Mouse (Mus musculus): ENCODE measurements at regions not wholly inside any gene's neighbourhood (a gene's known extent, or its start where the extent isn't known, plus 50 kb on each side); places are given as distances from the start of the nearest gene placed in this dataset.
A peak's percentile ranks its signal among the peaks of the same experiment; 100 is the strongest.

GRCm38 (mm10) chr10:42108294-42109014 lies 90.2 kb upstream of the Armc2 start:
- Histone ChIP-seq H3K4me3 (no peak overlapping the region), H3K27ac (no peak overlapping the region)
- DNase-seq (ENCODE audit: low spot score in 2 of 2): no peak
- TF ChIP-seq CTCF (conservative IDR thresholded peaks at IDR 0.05): no peak

DNA sequence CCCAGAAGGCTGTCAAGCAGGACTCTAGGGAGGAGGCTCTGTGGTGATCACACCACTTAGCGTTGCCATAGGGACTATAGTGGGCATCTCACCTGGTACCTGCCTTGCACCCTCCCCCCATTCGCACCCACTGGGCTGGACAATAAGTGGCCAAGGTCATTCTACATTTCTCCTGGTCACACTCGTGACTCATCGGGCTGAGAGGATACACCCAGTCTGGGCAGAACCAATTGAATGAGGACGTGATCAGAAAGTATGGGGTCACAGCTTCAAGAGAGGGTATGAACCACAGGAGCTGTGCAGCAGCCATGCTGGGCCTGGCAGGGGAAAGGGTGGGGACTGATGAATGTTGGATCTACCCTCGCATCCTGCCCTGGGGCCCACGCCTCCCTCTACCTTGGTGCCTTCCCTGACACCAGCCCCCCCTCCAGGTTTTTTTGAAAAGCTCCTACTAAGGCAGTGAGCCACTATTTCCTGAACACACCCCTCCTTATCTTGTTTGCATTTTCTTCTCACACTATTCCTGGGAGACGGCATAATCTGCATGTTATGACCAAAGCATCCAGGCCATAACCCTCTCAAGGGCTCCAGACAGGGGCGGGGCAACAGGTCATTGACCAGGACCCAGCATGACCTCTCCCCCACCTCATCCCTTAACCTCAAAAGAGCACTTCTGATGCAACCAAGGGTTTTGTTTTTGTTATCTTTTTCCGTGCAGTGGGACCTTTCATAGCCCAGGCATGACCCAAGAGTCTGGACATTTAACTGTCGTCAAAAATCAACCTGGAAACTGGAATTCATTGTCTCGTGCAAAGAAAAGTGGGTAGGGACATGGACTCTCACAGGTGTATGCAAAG lies 89.4 kb upstream of the Armc2 start:
- Histone ChIP-seq H3K4me3 (no peak overlapping the region), H3K27ac (no peak overlapping the region)
- no peak for DNase-seq (ENCODE audit: low spot score in 2 of 2)
- no peak for TF ChIP-seq CTCF (conservative IDR thresholded peaks at IDR 0.05)

GRCm38 (mm10) chr10:42106611-42107010 lies 88.4 kb upstream of the Armc2 start:
- no peak overlapping the region for H3K4me3 ChIP-seq
- TF ChIP-seq CTCF (conservative IDR thresholded peaks at IDR 0.05): no peak
- DNase-seq (ENCODE audit: low spot score in 2 of 2): no peak
- no peak overlapping the region for H3K27ac ChIP-seq

DNA sequence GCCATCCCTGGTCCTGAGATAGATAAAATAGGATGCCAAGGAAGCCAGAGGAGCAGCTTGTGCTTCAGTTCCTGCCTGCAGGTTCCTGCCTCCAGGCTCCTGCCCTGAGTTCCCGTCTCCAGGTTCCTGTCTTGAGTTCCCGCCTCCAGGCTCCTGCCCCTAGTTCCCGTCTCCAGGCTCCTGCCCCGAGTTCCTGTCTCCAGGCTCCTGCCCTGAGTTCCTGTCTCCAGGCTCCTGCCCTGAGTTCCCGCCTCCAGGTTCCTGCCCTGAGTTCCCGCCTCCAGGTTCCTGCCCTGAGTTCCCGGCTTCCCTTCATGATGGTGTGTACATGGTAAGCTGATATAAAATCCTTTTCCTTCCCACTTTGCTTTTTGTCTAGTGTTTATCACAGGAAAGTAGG lies 86.8 kb upstream of the Armc2 start:
- no peak for DNase-seq (ENCODE audit: low spot score in 2 of 2)
- Histone ChIP-seq H3K27ac (no peak overlapping the region), H3K4me3 (no peak overlapping the region)
- no peak for TF ChIP-seq CTCF (conservative IDR thresholded peaks at IDR 0.05)

DNA sequence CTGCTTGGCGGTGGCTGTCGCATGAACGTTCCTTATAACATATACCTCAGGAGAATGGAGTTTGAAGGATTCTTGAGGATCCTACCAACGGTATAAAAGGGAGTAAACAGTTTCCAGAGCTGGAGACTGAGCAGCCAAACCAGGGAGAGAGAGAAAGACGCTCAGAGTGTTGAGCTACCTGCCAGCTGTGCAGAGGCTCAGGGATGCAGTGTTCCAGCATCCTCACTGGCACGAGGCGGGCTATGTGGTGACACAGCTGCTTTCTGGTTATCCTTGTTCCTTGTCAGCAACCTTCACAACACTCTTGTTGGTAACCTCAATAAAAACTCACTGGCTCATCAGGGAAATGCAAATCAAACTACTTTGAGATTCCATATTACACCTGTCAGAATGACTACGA lies 84.1 kb upstream of the Armc2 start:
- no peak for TF ChIP-seq CTCF (conservative IDR thresholded peaks at IDR 0.05)
- Histone ChIP-seq H3K27ac (no peak overlapping the region), H3K4me3 (no peak overlapping the region)
- no peak for DNase-seq (ENCODE audit: low spot score in 2 of 2)

DNA sequence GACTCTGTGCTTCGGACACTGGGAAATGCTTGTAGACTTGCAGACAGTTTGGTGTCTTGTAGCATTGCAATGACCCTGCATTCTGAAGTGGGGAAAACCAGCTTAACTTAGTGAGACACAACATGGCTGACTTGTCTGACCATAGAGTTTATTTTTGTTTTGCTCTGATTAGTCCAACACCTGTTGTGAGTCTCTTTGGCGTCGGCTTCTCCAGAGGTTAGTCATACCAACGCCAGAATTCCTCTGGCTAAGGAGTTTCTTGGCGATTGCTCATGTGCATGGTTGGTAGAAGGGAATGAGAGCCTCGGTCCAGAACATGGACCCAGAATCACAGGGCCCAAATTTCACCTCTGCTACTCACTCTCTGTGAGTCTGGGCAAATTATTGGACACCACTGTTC lies 82.9 kb upstream of the Armc2 start:
- TF ChIP-seq CTCF (conservative IDR thresholded peaks at IDR 0.05): no peak
- H3K27ac ChIP-seq: no peak overlapping the region
- DNase-seq (ENCODE audit: low spot score in 2 of 2): no peak
- H3K4me3 ChIP-seq: no peak overlapping the region

DNA sequence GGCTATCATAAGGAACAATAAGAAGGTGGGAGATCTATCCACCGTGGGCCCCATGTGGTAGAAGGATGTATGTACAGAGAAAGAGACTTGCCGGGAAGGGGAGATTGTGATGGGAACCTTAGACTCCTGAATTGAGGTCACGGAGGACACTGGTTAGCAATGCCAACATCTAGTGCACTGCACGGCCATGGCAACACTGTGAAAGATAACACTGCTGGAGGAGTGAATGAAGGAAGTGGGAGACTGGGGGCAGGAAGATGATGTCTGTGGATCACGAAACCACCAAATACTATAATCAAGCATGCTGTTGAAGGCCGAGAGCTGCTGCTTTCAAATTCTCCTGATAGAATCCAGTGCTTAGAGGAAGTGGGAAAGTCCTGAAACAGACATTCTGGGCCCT lies 78.7 kb upstream of the Armc2 start:
- Histone ChIP-seq H3K4me3 (no peak overlapping the region), H3K27ac (no peak overlapping the region)
- TF ChIP-seq CTCF (conservative IDR thresholded peaks at IDR 0.05): no peak
- no peak for DNase-seq (ENCODE audit: low spot score in 2 of 2)

- no peak for DNase-seq (ENCODE audit: low spot score in 2 of 2)
- Histone ChIP-seq H3K4me3 (no peak overlapping the region), H3K27ac (no peak overlapping the region)
- no peak for TF ChIP-seq CTCF (conservative IDR thresholded peaks at IDR 0.05)
Observed at GRCm38 (mm10) chr10:42095986-42096385, 77.7 kb upstream of the Armc2 start.

- no peak for DNase-seq (ENCODE audit: low spot score in 2 of 2)
- TF ChIP-seq CTCF (conservative IDR thresholded peaks at IDR 0.05): no peak
- no peak overlapping the region for H3K4me3 ChIP-seq
Observed at GRCm38 (mm10) chr10:42094274-42095000, 76.2 kb upstream of the Armc2 start.

DNA sequence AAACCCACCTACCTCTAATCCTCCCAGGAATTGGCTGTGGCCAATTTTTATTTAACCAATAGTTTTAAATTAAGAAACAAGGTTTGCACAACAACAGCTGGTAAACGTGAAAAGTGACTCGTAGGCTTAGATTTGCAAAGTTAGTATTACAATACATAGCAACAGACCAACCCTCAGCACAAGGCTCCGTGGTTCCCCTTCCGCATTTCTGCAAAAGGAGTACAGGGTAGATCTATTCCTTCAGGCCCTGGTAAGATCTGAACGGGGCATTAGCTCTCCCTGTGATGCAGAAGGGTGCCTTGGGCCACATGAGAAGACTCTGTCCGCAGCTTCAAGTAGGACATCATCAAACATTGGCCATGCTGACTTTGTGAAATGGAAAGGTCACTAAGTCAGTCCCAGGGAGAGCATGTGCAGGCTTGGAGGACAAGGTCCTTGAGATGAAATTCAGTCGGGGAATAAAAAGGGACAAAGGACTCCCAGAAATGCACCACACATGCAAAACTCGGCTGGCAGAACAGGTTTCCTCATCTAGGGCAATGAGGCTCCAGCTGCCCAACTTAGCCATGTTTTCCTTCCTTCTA lies 75.0 kb upstream of the Armc2 start:
- no peak overlapping the region for H3K4me3 ChIP-seq
- no peak overlapping the region for H3K27ac ChIP-seq
- no peak for DNase-seq (ENCODE audit: low spot score in 2 of 2)
- no peak for TF ChIP-seq CTCF (conservative IDR thresholded peaks at IDR 0.05)

More at GRCm38 (mm10) chr10:42094274-42095000, 76.2 kb upstream of the Armc2 start:
- no peak overlapping the region for H3K27ac ChIP-seq

- Histone ChIP-seq H3K27ac (no peak overlapping the region), H3K4me3 (no peak overlapping the region)
- DNase-seq (ENCODE audit: low spot score in 2 of 2): peak; percentile 17 to 31
- no peak for TF ChIP-seq CTCF (conservative IDR thresholded peaks at IDR 0.05)
Observed at GRCm38 (mm10) chr10:42092500-42092899, 74.3 kb upstream of the Armc2 start.

GRCm38 (mm10) chr10:42091546-42092168 lies 73.4 kb upstream of the Armc2 start:
- DNase-seq (ENCODE audit: low spot score in 2 of 2): no peak
- H3K27ac ChIP-seq: no peak overlapping the region
- no peak overlapping the region for H3K4me3 ChIP-seq
- no peak for TF ChIP-seq CTCF (conservative IDR thresholded peaks at IDR 0.05)
